Mouse (Mus musculus) brain, embryonic 18.5 days (tissue): ENCODE data around the gene Arhgap1.

Source experiments
- DNase-seq: peaks from one replicate; pipeline ENCODE4 v3.0.0-alpha.2; 2012; ENCODE audit warnings: low read depth, low spot score

Gene Arhgap1

DNA sequence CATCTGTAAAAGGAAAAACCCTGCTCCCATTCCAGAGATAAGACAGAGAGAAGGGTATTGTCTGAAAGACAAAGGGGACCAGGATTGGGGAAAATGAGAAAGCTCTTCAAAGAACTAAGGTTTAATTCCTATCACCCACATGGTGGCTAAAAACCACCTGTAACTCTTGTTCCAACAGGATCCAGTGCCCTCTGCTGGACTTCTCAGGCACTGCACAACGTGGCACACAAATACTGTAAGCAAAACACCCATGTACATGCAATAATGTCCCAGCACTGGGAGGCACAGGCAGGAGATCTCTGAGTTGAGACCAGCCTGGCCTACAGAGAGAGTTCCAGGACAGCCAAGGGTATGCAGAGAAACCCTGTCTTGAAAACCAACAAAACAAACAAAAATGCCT lies 2.9 kb upstream of the Arhgap1 start:
- DNase-seq, result peak; percentile 22

DNA sequence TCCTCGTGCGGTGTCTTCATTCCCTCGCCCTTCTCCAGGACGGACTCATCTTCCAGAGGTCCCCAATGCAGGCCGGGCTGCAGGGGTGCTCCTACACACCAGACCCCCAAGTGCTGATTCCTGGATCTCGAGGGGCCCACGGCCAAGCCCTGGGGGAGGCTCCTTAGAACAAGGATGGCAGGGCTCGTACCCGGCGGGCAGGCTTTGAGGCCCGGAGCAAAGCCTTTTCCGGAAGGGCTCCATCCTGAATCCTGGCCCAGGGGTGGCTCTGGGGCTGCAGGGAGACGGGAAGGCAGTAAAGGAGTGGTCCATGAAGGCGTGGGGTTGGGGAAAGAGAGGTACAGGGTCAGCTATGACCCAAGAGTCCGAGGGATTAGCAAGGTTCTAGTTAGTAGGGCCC lies 508 bp upstream of the Arhgap1 start:
- no peak for DNase-seq

DNA sequence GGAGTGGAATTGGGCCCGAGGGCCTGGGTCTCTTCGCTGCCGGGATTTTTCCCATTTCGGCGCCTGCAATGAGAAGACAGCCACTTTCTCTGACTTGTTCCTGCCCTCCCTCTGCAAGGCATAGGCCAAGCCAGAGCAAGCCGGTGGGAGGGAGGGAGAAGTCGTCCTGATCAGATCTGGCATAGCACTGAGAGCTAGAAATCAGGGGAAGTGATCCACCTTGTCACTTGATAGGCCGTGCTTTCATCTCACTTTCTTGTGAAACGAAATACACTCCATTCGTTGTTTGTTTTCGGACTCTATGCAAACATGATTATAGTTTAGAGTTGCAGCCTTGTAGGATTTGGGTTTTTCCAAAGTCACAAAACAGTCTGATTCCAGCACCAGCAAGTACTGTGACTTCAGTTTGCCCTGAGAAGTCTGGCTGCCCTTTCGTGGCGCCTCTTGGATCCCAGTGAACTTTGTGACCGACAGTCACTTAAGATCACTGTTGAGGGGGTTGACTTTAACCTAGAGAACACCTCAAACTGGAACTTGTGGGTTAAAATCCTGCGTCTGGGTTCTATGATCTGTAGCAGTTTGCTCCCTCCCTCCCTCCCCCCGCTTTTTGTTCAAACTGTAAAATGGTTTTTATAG lies 818 bp downstream of the Arhgap1 start:
- DNase-seq, result no peak

DNA sequence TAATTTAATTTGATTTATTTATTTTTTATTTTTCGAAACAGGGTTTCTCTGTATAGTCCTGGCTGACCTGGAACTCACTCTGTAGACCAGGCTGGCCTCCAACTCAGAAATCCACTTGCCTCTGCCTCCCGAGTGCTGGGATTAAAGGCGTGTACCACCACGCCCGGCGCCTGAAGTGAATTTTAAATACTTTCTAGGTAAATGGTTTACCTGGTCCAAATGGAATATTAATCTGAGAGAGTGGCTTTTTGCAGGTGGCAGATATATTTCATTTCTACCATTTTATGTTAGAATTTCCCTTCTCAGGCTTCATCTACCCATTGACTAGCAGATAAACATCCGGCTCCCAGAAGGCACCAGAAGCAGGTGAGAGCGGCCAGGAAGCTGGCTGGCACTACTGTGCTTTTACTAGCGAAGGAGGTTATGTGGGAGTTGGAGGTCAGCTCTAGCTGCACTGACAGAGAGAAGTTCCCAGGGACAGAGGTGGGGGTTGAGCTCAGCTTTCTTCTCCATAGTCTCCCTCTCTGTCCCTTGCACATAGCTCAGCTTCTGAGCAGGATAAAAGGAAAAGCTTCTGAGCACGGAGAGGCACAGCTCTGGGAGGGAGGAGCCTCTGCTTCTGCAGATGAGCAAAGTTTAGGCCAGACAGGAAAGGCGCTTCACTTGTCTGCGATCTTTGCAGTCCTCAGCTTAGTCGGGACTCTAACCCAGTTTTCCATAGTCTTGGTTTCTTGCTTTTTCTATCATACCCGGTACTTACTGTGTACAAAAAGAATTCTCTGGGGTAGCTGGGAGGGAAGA lies 2.0 kb downstream of the Arhgap1 start:
- DNase-seq, result no peak

DNA sequence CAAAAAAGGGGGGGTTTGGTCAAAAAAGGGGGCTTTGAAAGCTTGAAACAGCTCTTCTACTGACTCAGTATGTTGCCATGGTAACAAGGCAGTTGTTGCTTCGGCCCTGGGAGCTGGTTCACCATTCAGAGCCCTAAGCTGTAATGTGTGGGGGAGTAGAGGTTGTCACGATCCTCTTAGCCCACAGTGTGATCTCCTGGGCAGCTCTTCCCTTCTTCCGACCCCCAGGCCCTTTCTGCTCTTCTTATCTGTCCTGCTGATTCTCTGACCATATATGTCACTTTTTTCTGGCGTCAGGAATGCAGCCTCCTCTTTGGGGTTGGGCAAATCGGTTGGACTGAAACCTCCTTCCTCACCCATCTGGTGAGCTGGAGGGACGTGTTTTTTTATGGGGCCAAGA lies 3.2 kb downstream of the Arhgap1 start:
- DNase-seq, result no peak

DNA sequence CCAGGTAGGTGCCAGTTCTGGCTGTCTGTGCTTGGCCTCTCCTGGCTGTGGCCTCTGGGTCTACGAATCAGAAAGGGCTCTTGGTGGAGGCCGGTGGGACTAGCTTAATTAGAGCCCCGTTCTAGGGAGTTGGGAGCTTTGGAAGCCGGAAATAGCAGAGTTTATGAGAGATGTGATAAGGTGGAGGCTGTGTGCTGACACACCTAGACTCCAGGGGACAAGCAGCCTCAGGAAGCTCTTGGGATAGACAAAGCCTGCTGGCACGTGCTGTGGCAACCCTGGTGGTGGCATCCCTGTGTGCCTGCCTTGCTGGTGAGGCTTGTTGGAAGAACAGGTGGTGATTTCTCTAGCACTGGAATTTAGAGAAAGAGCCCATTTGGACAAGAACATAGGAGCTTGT lies 5.7 kb downstream of the Arhgap1 start:
- no peak for DNase-seq

DNA sequence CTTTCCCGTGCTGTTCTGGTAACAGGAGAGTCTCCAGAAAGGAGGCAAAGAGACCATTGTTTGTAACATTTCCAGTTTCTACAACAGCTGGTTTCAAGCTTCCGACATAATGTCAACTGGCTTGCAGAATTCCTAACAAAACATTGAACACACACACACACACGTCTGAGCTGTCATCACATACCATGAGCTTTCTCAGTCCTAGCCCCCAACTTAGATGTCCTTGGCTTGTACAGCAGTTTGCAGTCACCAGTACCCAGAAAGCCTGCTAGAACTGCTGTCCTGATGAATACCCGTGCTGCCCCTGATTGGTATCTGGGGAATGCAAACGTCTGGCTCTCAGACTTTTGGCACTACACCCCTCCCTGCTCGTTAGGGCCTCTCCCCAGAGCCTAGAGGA lies 6.2 kb downstream of the Arhgap1 start:
- no peak for DNase-seq

DNA sequence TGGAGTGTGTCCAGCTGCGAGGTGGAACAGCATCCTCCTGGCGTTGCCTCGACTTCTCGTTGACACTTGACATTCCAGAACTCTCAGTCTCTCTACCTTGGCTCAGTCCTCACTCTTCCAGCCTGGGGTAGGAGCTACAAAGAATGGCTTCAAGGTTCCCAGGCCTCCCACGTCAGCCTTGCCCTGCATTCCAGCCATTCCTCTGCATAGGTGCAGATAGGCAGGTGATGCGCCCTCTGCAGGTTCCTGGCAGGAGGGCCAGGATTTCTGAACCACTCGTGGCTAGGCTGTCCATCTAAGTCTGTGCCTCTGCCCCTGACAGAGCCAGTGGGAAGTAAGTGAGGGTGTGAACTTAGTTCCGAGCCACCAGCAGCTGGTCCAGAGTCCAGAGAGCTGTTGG lies 7.1 kb downstream of the Arhgap1 start:
- no peak for DNase-seq

DNA sequence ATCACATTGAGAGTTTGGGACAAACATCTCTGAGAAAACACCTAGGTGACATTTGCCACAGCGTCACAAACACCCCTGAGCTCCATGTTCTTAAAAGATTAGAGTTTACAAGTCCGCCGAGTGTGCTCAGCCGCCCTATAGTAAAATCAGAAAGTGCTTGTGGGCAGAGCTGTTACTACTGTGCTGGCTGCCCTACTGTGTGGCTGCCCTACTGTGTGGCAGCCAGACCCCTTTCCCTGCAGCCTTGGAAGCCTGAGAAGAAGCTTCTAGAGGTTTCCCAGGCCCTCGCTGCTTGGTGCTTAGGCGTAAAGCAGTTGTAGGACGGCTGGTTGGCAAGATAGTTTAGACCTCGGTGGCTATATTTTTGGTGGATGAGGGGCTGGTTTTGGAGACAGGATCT lies 10.0 kb downstream of the Arhgap1 start:
- no peak for DNase-seq

DNA sequence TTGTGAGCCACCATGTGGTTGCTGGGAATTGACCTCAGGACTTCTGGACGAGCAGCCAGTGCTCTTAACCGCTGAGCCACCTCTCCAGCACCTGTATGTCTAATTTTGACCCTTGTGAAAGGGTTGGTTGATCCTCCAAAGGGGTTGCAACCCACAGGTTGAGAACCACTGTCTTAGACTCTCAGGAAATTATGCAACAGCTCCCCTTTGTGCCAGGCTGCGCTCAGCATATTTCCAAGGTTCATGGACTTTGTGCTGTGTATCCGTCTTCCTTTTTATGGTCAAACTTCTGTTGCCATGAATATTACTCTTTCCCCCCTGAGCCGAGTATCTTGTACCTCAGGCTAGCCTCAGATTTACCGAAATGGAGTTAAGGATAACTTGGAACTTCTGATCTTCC lies 11.3 kb downstream of the Arhgap1 start:
- no peak for DNase-seq

DNA sequence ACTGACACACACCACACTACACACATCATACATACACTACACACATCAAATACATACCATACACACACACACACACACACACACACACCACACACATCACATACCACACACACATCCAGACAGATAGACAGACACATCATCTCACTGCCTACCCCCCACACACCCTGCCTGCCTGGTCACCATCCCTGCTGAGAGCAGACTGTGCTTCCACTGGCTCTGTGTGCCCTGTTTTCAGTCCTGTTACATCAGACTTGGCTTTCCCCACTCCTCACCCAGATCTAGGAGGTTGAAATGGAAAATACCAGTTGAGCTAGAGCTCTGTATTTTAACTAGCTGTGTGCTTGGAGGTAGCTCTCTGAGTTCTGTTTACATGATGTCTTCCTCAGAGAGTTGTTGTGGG lies 15.1 kb downstream of the Arhgap1 start:
- DNase-seq, result no peak

DNA sequence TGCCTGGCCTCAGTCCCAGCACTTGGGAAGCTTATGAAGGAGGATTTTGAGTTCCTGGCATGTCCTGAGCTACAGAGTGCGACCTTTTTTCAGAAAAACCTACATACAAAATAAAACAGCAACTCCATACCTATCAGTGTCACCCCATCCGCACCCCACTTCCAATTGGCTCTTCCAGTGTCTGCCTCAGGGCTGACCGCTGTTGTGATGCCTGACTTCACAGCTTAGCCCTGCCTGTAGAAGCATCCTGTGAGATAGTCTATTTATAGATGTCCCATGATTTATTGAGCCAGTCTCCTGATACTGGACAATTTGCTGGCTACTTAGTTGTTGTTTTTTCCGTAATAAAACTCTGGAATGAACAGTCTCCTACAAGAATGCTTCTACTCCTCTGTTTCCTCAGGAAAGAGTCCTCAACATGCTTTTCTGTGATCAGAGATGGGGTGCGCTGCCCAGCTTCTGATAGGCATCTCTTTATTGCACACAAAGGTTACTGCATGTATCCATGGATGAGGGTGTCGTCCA lies 16.8 kb downstream of the Arhgap1 start:
- DNase-seq, result no peak

DNA sequence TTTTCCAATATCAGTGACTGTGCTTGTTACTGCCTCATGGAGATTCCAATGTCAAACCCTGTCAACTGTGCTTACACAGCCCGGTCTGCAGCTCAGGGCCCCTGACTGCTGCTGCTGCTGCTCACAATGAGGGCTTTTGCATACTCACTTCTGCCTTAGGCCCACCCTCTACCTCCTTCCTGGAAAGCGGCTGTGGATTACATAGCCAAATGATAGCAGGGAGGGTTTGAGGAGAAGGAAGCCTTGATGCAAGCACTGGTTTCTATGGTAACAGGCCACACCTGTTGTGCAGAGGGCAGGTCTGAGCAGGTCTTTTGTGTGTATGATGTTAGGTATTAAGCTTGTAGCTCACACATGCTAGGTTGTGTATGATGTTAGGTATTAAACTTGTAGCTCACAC lies 18.1 kb downstream of the Arhgap1 start:
- DNase-seq, result no peak

DNA sequence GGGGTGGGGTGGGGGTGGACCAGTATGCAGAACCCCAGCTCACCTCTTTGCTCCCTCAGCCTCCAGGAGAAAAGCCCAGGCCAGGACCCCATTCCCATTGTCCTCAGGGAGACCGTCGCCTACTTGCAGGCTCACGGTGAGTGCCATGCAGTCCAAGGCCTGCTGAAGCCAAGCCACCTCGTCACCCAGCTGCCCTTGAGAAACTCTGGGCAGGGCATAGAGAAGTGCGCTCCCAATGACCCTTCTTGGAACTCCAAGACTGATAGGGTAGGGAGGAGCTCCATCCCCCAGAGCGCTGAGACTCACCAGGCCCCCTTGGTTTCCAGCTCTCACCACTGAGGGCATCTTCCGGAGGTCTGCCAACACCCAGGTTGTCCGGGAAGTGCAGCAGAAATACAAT lies 19.7 kb downstream of the Arhgap1 start:
- DNase-seq, result no peak

DNA sequence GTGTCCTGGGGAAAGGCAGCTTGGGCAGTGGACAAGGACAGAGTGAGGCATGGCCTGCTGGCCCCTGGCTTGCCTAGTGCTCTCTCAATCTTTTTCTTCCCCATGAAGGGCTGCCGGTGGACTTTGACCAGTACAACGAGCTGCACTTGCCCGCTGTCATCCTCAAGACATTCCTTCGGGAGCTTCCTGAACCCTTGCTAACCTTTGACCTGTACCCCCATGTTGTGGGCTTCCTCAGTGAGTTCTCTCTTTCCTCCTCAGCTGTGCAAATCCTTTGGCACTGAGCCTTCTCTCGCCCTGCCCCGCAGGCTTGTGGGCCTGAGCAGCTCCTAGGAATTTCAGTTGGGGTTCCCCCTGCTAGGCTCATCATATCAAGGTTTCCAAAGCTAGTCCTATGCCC lies 20.4 kb downstream of the Arhgap1 start:
- no peak for DNase-seq

DNA sequence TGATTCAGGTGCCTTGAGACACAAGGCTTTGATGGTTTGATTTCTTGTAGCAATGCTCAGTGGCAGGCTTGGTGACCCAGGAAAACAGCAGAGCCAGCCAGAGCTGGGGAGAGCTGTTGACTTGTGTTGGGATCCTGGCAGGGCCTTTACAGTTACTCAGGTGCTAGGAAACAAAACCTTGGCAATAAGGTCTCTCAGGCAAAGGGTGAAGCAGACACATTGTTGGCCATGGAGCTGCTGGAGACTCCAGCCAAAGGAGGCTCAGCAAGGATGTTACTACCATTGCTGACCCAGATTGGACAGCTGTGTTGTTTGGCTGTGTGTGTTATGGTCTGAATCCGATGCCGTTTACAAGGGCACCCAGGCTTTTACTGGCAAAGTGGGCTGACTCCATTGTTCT lies 23.9 kb downstream of the Arhgap1 start:
- no peak for DNase-seq

DNA sequence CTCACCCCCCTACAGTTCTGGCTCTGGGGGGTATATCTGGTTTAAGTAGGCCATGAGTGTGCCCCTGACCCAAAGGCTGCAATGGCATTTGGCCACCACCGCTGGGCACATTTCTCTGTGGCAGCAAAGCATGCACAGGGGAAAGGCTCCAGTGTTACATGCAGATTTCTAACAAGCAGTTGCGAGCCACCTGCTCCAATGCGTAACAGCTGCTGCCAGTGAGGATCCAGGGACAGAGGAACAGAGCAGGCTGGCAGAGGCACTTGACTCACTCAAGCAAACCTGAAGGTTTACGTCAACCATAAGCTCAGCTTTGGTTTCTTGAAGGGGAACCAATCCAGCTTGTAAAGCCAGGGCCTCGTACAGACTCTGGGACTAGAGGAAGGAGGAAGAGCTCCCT lies 25.2 kb downstream of the Arhgap1 start:
- no peak for DNase-seq

DNA sequence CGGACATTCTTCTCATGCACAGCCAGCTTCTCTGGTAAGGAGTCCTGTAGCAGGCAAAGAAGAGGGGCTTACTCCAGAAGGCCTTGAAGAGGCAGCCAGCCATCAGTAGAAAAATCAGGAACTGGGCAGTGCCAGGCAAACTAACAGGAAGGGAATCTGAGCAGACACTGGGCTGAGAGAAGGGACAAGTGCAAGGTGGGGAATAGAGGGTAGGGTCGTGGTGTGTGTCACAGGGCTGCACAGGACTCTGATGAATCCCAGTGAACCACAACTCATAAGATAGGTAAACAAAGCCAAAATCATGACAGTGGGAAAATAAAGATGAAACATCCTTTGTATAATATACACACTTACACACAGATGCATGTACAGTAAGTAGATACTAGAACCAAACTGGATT lies 26.8 kb downstream of the Arhgap1 start:
- no peak for DNase-seq

DNA sequence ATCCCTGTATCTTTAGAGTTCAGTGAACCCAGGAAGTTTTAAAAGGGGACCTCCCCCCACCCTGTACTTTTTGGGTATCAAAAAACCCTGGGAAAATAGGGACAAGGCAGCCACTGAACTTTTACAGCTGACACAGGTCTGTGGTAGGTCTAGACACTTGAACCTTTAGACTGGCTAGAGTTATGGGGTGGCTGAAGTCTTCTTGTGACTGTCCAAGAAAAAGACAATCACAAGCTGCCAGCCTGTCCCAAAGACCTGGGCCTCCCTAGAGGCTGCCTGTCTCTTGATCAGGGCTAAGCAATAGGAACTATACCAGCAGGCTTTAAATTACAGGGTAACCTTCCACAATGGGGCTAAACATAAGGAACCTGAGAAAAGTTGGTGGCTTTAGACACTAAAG lies 27.3 kb downstream of the Arhgap1 start:
- DNase-seq, result no peak

DNA sequence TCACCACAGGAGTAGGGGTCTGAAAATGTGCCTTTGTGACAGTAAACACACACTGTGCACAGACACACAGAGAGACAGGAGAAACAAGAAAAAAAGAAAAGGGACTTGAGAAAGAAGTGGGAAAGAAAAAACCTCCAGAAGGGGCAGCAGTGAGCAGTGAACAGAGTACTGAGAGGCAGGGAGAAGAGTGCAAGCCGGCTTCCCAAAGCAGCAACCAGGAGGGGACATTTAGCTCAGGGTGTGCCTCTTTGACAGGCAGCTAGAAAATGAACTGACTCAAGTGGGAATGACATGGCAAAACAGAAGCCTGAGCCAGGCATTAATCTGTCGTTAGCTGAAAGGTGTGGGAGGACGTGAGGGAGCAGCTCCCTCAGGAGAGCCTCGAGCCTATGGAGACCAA lies 33.2 kb downstream of the Arhgap1 start:
- DNase-seq, result peak; percentile 14

DNA sequence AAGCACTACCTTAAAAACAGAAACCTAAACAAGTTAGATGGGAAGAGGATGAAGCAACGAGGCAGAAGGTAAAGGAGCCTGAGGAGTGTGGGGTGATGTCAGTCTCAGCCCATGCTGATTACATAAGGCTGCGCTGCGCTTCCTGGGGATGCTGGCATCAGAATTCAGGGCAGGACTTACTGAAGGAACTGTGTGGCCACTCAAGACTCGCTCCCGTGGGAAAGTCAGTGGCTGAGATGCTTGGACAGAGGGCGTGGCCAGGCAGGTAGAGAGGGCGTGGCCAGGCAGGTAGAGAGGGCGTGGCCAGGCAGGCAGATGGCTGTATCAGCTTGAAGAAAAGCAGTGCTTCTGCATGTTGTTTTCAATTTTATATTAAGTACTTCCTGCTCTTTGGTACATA lies 34.3 kb downstream of the Arhgap1 start:
- no peak for DNase-seq

DNA sequence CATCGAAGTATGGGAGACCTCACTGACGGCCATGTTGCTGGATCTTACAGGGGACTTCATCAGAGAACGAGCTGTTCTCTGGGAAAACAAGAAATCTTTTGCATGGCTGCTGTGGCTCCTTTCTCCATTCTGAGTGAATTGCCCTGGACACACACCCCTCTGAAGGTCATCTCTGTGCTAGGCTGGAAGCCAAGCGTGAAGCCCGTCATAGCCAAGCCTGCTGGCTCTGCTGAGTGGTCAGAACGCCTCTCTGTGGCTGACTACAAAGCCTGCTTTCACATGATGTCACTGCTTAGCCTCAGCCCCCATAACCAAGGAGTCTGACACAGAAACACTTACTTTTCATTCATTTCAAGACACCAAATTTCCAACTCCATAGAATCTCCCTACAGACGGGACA lies 39.8 kb downstream of the Arhgap1 start:
- DNase-seq, result no peak

DNA sequence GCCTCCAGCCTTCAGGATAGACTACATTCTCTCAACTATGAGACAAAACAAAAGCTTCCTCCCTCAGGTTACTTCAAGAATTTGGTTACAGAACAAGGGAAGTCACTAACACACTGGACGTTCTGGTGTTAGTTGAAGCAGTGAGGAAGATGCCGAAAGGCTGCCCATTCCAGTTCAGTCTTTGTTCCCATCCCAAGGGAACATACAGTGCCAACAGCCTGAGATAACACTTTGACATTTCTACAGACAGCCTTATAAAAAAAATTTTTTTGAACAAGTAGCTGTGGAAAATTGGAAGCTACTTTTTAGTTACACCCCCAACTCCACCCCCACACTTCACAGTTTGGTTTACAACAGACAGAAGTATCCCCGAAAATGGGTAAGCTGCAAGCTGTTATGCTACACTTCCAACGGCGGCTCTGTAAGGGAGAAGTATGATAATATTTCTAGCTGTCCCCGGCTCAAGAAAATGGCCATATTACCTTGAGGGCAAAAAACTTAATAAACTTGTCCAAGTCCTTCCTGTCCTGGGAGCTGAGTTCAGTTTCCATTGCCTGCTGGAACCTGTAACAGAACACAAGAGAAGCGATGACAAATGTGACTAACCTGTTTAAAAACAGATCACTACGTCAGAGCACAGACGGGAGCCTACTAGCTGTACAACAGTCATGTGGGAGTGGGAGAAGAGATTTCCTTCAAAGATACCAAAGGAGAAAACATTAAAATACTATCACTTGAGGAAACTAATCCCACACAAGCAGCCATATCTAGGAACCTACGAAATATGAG lies 46.0 kb downstream of the Arhgap1 start:
- no peak for DNase-seq
